Mouse (Mus musculus): ENCODE data around the gene Cpne6.

Cpne6 gene

DNA sequence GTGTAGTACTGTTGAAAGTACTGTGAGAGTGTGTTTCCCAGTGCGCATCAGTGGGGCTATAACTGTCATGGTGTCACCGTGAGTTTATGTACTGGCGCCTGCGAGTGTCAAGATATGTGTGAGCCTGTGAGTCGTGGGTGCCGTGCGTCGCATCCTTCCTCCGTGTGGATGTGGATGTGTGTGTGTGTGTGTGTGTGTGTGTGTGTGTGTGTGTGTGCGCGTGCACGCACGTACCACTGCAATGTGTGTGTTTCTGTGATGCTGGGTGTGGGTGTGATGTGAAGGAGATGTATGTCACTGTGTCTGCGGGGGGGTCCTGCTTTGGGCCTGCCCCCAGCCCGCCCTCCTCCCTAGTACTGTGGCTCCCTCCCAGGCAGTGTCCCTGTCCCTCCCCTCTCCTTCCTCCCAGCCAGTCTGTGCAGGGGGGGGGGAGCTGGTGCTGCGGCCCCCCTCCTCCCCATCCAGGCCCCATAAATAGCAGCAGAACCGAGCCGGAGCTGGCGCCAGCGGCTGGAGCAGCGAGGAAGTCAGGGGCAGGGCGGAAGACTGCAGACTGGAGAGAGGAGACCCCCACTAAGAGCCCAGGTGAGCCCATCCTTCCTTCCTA, at the start of gene Cpne6:
Cpne6 (plus strand) TSS at position 321 of the 607 bp plus-strand sequence.
- peak; percentile 85 for DNase-seq

DNA sequence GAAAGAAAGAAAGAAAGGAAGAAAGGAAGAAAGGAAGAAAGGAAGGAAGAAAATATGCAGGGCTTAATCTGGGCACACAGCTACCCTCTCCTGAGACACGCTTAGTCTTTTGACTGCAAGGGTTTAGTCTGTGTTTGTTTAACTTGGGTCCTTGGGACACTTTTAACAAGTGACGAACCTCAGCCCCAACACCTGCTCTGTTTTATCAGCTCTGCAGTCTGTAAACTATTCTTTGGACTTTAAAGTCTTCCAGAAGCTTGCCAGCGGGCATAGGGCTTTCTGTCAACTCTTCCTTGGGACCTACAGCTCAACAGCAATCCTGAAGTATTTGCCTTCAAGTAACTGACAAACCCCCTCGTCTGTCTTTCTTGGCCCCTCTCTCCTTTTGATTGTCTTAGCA, 48.5 kb upstream of the Cpne6 start:
- no peak for DNase-seq

DNA sequence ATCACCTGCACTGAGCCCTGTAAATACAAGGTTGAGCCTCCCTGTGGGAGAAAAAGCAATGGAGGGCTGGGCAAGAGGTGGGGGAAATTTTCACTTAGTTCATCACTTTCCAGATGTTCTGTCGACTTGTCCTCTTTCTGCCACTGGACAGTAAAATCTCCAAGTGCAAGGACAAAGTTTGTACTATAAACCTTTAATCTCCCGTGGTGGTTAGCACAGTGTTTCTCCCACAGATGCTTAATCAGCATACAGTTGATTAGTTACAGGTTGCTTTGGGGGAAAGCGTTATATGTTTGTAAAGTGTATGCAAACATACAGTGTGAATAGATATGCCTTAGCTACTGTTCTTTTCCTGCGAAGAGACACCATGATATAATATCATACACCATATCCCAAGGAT, 43.8 kb upstream of the Cpne6 start:
- no peak for DNase-seq

- DNase-seq = peak; percentile 93
Measured at GRCm38 (mm10) chr14:55467108-55467507, 43.1 kb upstream of the Cpne6 start.

GRCm38 (mm10) chr14:55468301-55468741, 41.9 kb upstream of the Cpne6 start:
- peak; percentile 91 for DNase-seq

DNA sequence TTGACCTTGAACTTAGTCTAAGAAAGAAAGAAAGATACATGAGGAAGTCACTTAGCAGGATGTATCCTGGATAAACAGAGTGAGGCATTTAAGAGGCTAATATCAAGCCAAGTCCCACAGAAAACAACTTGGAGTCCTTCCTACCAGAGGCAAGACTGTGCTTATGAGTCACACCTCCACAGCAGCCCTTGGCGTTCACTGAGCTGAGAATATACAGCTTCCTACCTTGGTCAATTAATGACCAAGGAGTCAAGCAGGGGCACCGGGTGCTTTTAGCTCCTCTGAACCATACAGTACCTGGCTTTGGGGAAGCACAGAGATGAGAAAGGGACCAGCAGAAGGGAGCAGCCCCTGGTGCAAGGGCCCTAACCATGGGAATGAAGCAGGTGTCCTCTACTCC, 41.2 kb upstream of the Cpne6 start:
- peak; percentile 76 for DNase-seq

DNA sequence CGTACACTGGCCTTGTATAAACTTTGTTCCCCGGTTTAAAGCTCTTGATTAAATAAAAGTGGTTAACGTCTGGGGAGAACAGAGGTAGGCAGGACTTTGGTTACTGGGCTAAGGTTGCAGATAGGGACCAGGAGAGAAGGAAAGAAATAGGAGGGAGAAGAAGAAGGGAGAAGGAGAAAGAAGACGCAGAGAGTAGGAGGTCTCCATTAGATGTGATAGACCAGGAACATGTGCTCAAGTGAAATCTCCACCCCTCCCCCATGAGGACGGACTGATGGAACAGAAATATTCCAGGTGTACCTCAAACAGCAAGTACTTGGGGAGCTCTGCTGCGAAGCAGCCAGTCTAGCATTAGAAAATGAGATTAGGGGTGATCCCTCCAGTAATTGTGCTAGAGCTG, 40.4 kb upstream of the Cpne6 start:
- peak; percentile 53 for DNase-seq

DNA sequence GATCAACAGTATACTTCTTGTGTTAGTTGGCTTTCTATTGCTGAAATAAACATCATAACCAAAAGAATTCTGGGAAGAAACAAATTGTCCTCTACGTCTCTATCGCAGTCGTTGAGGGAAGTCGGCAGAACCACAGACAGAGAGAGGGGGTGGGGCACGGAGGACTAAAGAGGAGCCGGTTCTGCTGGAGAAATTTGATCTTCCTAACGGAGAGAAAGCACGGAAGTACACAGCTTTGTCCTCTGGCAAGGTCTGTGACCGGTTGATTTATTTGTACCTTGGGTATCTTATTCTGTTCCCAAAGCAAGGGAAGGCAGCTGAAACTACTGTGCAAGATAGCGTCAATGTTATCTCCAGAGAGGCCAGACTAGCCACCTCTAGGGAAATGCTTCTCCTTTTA, 39.4 kb upstream of the Cpne6 start:
- DNase-seq = peak; percentile 82

GRCm38 (mm10) chr14:55475654-55476053, 34.6 kb upstream of the Cpne6 start:
- no peak for DNase-seq

DNA sequence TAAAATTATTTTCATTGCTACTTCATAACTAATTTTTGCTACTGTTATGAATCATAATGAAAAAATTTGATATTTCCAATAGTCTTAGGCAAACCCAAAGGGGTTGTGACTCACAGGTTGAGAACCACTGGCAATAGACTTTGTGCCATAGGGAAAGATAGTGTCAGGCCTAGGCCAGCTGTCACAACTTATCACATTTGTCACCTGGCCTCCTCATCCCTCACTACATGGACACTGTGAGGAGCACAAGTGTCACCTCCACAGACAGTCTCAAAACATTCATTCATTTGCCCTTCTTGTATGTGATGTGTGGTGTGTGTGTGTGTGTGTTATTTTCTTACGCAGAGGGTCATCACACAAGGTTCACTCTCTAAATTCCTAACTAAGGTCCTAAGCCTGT, 32.8 kb upstream of the Cpne6 start:
- DNase-seq = no peak

- DNase-seq = no peak
Measured at GRCm38 (mm10) chr14:55477829-55478228, 32.4 kb upstream of the Cpne6 start.

DNA sequence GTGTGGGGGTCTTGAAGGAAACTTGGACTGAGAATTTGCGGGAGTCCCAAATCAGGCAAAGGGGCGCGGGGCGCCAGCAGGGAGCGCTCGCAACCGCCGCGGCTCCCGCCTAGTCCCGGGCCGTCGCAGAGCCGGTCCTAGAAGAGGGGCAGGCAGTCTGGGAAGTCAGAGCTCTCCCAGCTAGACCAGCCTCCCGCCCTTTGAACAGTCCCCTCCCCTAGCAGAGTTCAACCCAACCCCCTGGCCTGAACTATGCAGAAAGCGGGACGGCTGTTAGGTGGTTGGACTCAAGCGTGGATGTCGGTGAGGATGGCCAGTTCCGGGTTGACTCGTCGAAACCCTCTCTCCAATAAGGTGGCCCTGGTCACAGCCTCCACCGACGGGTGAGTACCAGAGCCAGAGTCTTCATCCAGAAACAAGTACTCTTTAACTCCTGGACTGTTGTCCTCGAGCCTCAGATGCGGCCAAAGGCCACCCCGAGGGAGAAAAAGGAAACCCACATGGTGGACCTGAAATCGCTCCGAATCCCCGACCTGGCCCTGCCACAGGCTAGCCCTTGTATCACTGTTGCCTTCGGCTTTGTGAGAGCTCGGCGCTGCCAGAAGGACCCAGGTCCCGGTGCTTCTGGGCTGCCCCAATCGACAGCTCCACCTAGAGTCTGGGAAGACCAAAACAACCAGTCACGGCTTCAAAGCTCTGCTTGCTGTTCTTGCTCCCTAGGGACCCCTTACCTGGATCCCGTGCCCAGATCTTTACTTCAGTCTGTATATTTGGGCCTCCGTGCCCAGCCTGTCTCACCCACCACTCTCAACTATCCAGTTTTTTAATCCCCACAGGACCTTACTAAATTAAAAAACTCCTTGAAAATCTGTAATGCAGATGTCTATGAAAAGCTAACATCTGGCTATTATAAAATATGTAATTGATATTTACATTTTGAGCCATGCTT, 31.3 kb upstream of the Cpne6 start, which contains the start of gene Dhrs4:
Dhrs4 (plus strand) TSS at position 108 of the 949 bp plus-strand sequence.
- peak; percentile 99 for DNase-seq

- DNase-seq = peak; percentile 83
Measured at GRCm38 (mm10) chr14:55479629-55480028, 30.6 kb upstream of the Cpne6 start.

DNA sequence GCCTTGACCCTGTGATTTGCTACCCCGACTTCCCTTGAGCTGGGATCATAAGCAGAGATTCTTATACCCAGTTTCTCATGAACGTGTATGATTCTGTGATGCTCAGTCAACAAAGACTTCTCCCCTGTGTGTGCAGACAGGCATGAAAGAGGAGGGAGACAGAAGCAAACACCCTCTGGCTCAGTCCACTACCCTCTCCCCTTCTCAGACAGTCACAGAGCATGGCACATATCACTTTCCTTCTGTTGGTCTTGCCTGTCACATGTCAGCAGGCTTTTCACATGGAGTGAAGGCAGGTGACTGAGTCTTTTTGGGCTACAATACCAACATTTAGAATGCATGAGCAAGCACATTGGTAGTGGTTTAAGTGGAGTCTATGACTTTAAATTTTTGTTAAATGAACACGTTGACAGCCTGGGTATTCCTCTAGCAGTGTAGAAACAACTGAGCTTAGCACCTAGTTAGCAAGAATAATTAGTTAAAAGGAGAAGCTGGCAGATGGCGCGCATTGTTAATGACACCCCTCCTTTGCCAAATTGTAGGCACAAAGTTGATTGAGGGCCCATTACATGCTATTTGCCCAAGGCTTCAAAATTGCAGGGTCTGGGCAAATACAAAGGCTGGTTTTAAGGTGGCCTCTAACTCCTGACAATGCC, 25.7 kb upstream of the Cpne6 start:
- no peak for DNase-seq

- no peak for DNase-seq
Measured at GRCm38 (mm10) chr14:55486836-55487235, 23.4 kb upstream of the Cpne6 start.

- peak; percentile 97 for DNase-seq
Measured at GRCm38 (mm10) chr14:55490361-55491201, 19.7 kb upstream of the Cpne6 start, which contains the start of gene Carmil3. TSS of gene Carmil3 (plus strand) at chr14:55490651.

- peak; percentile 97 for DNase-seq
Measured at GRCm38 (mm10) chr14:55491291-55491833, 18.9 kb upstream of the Cpne6 start.

- DNase-seq = no peak
Measured at GRCm38 (mm10) chr14:55492103-55492502, 18.1 kb upstream of the Cpne6 start.

GRCm38 (mm10) chr14:55495509-55496240, 14.6 kb upstream of the Cpne6 start:
- no peak for DNase-seq

GRCm38 (mm10) chr14:55496761-55497448, 13.3 kb upstream of the Cpne6 start:
- peak; percentile 90 for DNase-seq

DNA sequence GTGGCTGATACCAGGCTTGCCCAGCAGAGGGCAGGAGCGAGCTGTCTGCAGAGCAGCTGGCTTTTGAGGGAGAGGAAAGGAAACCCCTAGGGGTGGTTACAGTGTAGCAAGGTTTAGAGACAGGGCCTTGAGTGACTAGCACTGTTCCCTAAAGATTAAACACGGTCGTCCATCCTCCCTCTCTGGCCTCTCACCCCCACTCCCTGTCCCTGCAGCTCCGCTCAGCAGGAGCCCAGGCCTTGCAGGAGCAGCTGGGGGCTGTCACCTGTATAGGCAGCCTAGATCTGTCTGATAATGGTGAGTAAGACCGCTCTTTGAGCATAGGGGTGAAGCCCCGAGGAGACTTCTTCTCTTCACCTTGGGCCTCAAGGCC, 12.8 kb upstream of the Cpne6 start:
- DNase-seq = peak; percentile 97

Data from heart, adult 11 months (tissue).